Mouse (Mus musculus) brain, embryonic 18.5 days (tissue): ENCODE measurements around the gene Vstm2l.

ENCODE experiments used
- DNase-seq: peaks from one replicate; pipeline ENCODE4 v3.0.0-alpha.2; 2012; ENCODE audit warnings: low read depth, low spot score

The Vstm2l gene

GRCm38 (mm10) chr2:157914105-157914764 is at the start of gene Vstm2l:
Gene Vstm2l, plus strand, starts transcription at chr2:157914653.
- DNase-seq, result peak; percentile 54

- no peak for DNase-seq
Observed at GRCm38 (mm10) chr2:157867126-157867525, 47.3 kb upstream of the Vstm2l start.

GRCm38 (mm10) chr2:157870247-157870646 is 44.2 kb upstream of the Vstm2l start:
- no peak for DNase-seq

- no peak for DNase-seq
Observed at GRCm38 (mm10) chr2:157873223-157873622, 41.2 kb upstream of the Vstm2l start.

GRCm38 (mm10) chr2:157873691-157874090 is 40.8 kb upstream of the Vstm2l start:
- DNase-seq, result no peak

- no peak for DNase-seq
Observed at GRCm38 (mm10) chr2:157875111-157875510, 39.3 kb upstream of the Vstm2l start.

GRCm38 (mm10) chr2:157877394-157877793 is 37.1 kb upstream of the Vstm2l start:
- no peak for DNase-seq

GRCm38 (mm10) chr2:157877967-157878366 is 36.5 kb upstream of the Vstm2l start:
- DNase-seq, result peak; percentile 59

GRCm38 (mm10) chr2:157881939-157882338 is 32.5 kb upstream of the Vstm2l start:
- no peak for DNase-seq

- no peak for DNase-seq
Observed at GRCm38 (mm10) chr2:157887275-157888025, 27.0 kb upstream of the Vstm2l start.

GRCm38 (mm10) chr2:157891166-157891565 is 23.3 kb upstream of the Vstm2l start:
- DNase-seq, result no peak

GRCm38 (mm10) chr2:157897131-157897530 is 17.3 kb upstream of the Vstm2l start:
- DNase-seq, result no peak

- no peak for DNase-seq
Observed at GRCm38 (mm10) chr2:157913204-157913636, 1.2 kb upstream of the Vstm2l start.

- no peak for DNase-seq
Observed at GRCm38 (mm10) chr2:157913705-157914104, 748 bp upstream of the Vstm2l start.

- DNase-seq, result no peak
Observed at GRCm38 (mm10) chr2:157914889-157915517, 550 bp downstream of the Vstm2l start.

- DNase-seq, result no peak
Observed at GRCm38 (mm10) chr2:157918529-157918928, 4.1 kb downstream of the Vstm2l start.

- no peak for DNase-seq
Observed at GRCm38 (mm10) chr2:157921551-157921950, 7.1 kb downstream of the Vstm2l start.

- no peak for DNase-seq
Observed at GRCm38 (mm10) chr2:157923406-157923805, 9.0 kb downstream of the Vstm2l start.

GRCm38 (mm10) chr2:157924504-157924903 is 10.1 kb downstream of the Vstm2l start:
- no peak for DNase-seq

- DNase-seq, result no peak
Observed at GRCm38 (mm10) chr2:157926502-157926901, 12.0 kb downstream of the Vstm2l start.

GRCm38 (mm10) chr2:157926927-157927326 is 12.5 kb downstream of the Vstm2l start:
- no peak for DNase-seq

- no peak for DNase-seq
Observed at GRCm38 (mm10) chr2:157927397-157927796, 12.9 kb downstream of the Vstm2l start.

GRCm38 (mm10) chr2:157927815-157928214 is 13.4 kb downstream of the Vstm2l start:
- DNase-seq, result no peak
